Mouse (Mus musculus): ENCODE data around the gene Spryd4. TPM values are rescaled to one million over a fixed set of nuclear protein-coding genes. Genes with fewer than 3 reads are reported as not detected.
"Not testable (repeated sequence)": the region's sequence is repeated elsewhere in the genome, so short reads cannot be mapped to it uniquely, and the experiment has no call there.

Gene Spryd4
- polyA plus RNA-seq, 1 experiment from 2014 or later, result 26.2 TPM

DNA sequence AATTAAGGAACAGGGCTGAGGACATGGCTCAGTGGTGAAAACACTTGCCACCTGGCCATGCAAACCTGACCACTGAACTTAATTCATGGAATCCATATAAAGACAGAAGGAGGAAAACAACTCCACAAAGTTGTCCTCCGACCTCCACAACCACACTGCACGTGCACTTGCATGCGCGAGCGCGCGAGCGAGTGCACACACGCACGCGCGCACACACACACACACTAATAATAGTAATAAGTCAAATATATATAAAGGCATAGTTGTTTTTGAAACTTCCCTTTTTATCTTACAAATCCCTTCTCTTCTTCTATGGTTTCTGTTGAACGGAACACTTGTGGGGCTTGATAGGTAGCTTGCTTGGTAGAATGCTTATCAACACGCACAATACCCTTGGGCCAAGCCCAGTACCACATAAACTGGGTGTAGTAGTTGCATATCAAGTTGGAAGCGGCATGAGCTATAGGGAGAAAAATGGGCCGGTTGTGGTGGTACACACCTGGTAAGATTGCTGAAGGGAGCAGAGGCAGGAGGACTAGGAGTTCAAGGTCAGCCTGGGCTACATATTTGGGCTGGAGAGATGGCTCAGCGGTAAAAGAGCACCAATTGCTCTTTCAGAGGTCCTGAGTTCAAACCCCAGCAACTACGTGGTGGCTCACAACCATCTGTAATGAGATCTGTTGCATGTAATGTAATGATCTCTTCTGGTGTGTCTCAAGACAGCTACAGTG lies 6.9 kb upstream of the Spryd4 start:
- no peak for ATAC-seq (ENCODE audit: insufficient read depth, low FRiP score, low TSS enrichment)

DNA sequence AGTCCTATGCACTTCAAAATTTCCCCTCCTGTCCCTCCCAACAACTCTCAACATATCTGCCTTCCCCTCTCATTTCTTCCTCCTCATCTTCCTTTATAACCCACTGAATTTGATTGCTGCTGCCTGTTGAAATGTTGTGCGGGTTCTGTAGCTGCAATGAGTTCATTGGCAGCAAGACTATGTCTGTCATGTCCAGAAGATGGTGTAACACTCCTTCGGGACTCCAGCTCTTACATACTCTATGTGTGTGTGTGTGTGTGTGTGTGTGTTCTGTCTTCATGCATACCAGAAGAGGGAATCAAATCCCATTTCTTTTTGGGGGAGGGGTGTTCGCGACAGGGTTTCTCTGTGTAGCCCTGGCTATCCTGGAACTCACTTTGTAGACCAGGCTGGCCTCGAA lies 3.4 kb upstream of the Spryd4 start:
- H3K4me3 ChIP-seq (ENCODE audit: low read depth, low read length), result no peak overlapping the region
- 0 out of 2 replicates have a peak, but pooled peaks cover 5% of the 10 kb centered on the region for H3K27me3 ChIP-seq (ENCODE audit: control insufficient read depth, insufficient read depth, low read length)
- whole genome bisulfite sequencing, result 88% methylated on average over 5 of the region's 5 CpGs
- ATAC-seq (ENCODE audit: insufficient read depth, low FRiP score, low TSS enrichment), result no peak
- DNase-seq (ENCODE audit: low spot score), result no peak
- no peak overlapping the region for H3K27ac ChIP-seq (ENCODE audit: low read depth, low read length)
- H3K4me2 ChIP-seq (ENCODE audit: low read depth), result no peak overlapping the region
- no peaks in the 10 kb centered on the region for H3K9me3 ChIP-seq (ENCODE audit: control insufficient read depth, low read length)
- peaks cover 7% of the 10 kb centered on the region for H3K4me1 ChIP-seq (ENCODE audit: control insufficient read depth, insufficient read depth, low read length)
- H3K36me3 ChIP-seq (ENCODE audit: control insufficient read depth, insufficient read depth, low read length), result no peaks in the 10 kb centered on the region
- H3K9ac ChIP-seq (ENCODE audit: low read length), result no peak overlapping the region

More for the DNA sequence above, 6.9 kb upstream of the Spryd4 start:
- no peaks in the 10 kb centered on the region for H3K4me1 ChIP-seq (ENCODE audit: control insufficient read depth, insufficient read depth, low read length)
- H3K27me3 ChIP-seq (ENCODE audit: control insufficient read depth, insufficient read depth, low read length), result 0 out of 2 replicates have a peak, but pooled peaks cover 2% of the 10 kb centered on the region
- no peaks in the 10 kb centered on the region for H3K36me3 ChIP-seq (ENCODE audit: control insufficient read depth, insufficient read depth, low read length)
- DNase-seq (ENCODE audit: low spot score), result no peak
- H3K9me3 ChIP-seq (ENCODE audit: control insufficient read depth, low read length), result no peaks in the 10 kb centered on the region
- H3K4me3 ChIP-seq (ENCODE audit: low read depth, low read length), result no peak overlapping the region
- H3K27ac ChIP-seq (ENCODE audit: low read depth, low read length), result no peak overlapping the region
- 95% methylated on average over 18 of the region's 18 CpGs for WGBS
- H3K9ac ChIP-seq (ENCODE audit: low read length), result no peak overlapping the region
- no peak overlapping the region for H3K4me2 ChIP-seq (ENCODE audit: low read depth)

DNA sequence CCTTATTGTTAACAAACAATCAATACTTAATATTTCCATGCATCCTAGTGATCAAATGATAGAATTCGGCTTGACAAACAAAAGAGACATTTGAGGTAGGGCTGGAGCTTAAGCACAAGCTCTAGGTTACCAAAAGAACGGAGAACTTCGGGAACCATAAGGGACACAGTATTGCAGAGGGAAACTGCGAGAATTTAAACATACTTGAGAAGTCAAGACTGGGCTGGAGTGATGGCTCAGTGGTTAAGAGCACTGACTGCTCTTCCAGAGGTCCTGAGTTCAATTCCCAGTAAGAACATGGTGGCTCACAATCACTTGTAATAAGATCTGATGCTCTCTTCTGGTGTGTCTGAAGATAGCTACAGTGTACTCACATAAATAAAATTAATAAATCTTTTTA lies 2.5 kb upstream of the Spryd4 start:
- ATAC-seq (ENCODE audit: insufficient read depth, low FRiP score, low TSS enrichment); H3K27me3 ChIP-seq (ENCODE audit: control insufficient read depth, insufficient read depth, low read length); H3K4me2 ChIP-seq (ENCODE audit: low read depth); H3K36me3 ChIP-seq (ENCODE audit: control insufficient read depth, insufficient read depth, low read length); DNase-seq (ENCODE audit: low spot score); H3K9me3 ChIP-seq (ENCODE audit: control insufficient read depth, low read length); H3K9ac ChIP-seq (ENCODE audit: low read length); H3K4me3 ChIP-seq (ENCODE audit: low read depth, low read length); H3K4me1 ChIP-seq (ENCODE audit: control insufficient read depth, insufficient read depth, low read length); H3K27ac ChIP-seq (ENCODE audit: low read depth, low read length): not testable (repeated sequence)
- 91% methylated on average over 4 of the region's 4 CpGs for WGBS

- H3K4me1 ChIP-seq (ENCODE audit: control insufficient read depth, insufficient read depth, low read length), result peaks cover 7% of the 10 kb centered on the region
- H3K9ac ChIP-seq (ENCODE audit: low read length), result no peak overlapping the region
- peak overlapping the region; percentile 20 for H3K4me3 ChIP-seq (ENCODE audit: low read depth, low read length)
- H3K27me3 ChIP-seq (ENCODE audit: control insufficient read depth, insufficient read depth, low read length), result 0 out of 2 replicates have a peak, but pooled peaks cover 5% of the 10 kb centered on the region
- peak; percentile 35; the same call in 1 of the 2 replicates for ATAC-seq (ENCODE audit: insufficient read depth, low FRiP score, low TSS enrichment)
- DNase-seq (ENCODE audit: low spot score), result peak; percentile 60
- H3K27ac ChIP-seq (ENCODE audit: low read depth, low read length), result no peak overlapping the region
- no peaks in the 10 kb centered on the region for H3K9me3 ChIP-seq (ENCODE audit: control insufficient read depth, low read length)
- peak overlapping the region; percentile 41 for H3K4me2 ChIP-seq (ENCODE audit: low read depth)
- H3K36me3 ChIP-seq (ENCODE audit: control insufficient read depth, insufficient read depth, low read length), result no peaks in the 10 kb centered on the region
- 3% methylated on average over 18 of the region's 18 CpGs for WGBS
Measured at GRCm38 (mm10) chr10:128212871-128213323, 1.3 kb upstream of the Spryd4 start.

DNA sequence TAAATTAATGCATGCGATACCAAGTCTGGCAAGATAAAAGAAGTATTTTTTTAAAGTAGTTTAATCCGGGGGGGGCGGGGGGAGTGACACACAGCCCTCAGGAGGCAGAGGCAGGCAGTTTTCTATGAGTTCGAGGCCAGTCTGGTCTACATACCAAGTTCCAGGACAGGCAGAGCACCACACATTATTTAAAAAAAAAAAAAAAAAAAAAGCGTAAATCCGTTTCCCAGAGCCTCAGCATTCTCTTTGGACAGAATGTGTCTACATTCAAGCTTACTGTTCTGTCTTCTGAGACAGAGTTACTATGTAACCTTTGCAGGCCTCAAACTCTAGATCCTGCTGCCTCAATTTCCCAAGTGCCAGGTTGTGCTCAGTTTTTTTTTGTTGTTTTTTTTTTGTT lies 541 bp upstream of the Spryd4 start:
- H3K9ac ChIP-seq (ENCODE audit: low read length), result peak overlapping the region; percentile 54
- 0 out of 2 replicates have a peak, but pooled peaks cover 5% of the 10 kb centered on the region for H3K27me3 ChIP-seq (ENCODE audit: control insufficient read depth, insufficient read depth, low read length)
- WGBS, result 52% methylated on average over 6 of the region's 6 CpGs
- H3K4me2 ChIP-seq (ENCODE audit: low read depth), result peak overlapping the region; percentile 88
- H3K4me3 ChIP-seq (ENCODE audit: low read depth, low read length), result peak overlapping the region; percentile 50
- H3K9me3 ChIP-seq (ENCODE audit: control insufficient read depth, low read length), result no peaks in the 10 kb centered on the region
- peaks cover 7% of the 10 kb centered on the region for H3K4me1 ChIP-seq (ENCODE audit: control insufficient read depth, insufficient read depth, low read length)
- DNase-seq (ENCODE audit: low spot score) (no peak), ATAC-seq (ENCODE audit: insufficient read depth, low FRiP score, low TSS enrichment) (peak; percentile 32; the same call in 1 of the 2 replicates)
- H3K36me3 ChIP-seq (ENCODE audit: control insufficient read depth, insufficient read depth, low read length), result no peaks in the 10 kb centered on the region
- no peak overlapping the region for H3K27ac ChIP-seq (ENCODE audit: low read depth, low read length)

DNA sequence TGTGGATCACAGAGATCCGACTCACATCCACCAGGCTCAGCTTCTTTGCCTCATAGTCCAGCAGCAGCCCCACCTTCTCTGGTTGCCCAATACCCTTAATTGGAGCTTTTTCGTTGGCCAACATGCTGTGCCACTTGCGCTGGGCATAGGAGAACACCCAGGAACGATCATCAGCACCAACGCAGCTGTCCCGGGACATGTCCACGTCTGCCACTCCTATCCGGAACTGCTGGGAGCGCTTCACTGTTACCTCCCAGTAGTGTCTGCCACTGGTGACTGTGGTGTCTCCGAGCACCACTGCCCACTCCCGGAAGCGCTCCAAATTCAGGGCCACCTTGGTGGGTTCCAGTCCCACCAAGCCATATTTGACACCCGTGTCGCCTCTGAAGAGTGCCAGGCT lies 653 bp downstream of the Spryd4 start:
- 32% methylated on average over 14 of the region's 14 CpGs for WGBS
- Histone ChIP-seq H3K36me3 (ENCODE audit: control insufficient read depth, insufficient read depth, low read length) (no peaks in the 10 kb centered on the region), H3K4me1 (ENCODE audit: control insufficient read depth, insufficient read depth, low read length) (peaks cover 7% of the 10 kb centered on the region), H3K4me3 (ENCODE audit: low read depth, low read length) (peak overlapping the region; percentile 50), H3K27me3 (ENCODE audit: control insufficient read depth, insufficient read depth, low read length) (0 out of 2 replicates have a peak, but pooled peaks cover 5% of the 10 kb centered on the region), H3K4me2 (ENCODE audit: low read depth) (peak overlapping the region; percentile 88), H3K9me3 (ENCODE audit: control insufficient read depth, low read length) (no peaks in the 10 kb centered on the region), H3K27ac (ENCODE audit: low read depth, low read length) (no peak overlapping the region), H3K9ac (ENCODE audit: low read length) (peak overlapping the region; percentile 54)
- no peak for DNase-seq (ENCODE audit: low spot score)
- ATAC-seq (ENCODE audit: insufficient read depth, low FRiP score, low TSS enrichment), result peak; percentile 4; the same call in 1 of the 2 replicates

- no peaks in the 10 kb centered on the region for H3K36me3 ChIP-seq (ENCODE audit: control insufficient read depth, insufficient read depth, low read length)
- ATAC-seq (ENCODE audit: insufficient read depth, low FRiP score, low TSS enrichment) (no peak), DNase-seq (ENCODE audit: low spot score) (no peak)
- H3K27ac ChIP-seq (ENCODE audit: low read depth, low read length), result no peak overlapping the region
- H3K9ac ChIP-seq (ENCODE audit: low read length), result no peak overlapping the region
- no peak overlapping the region for H3K4me3 ChIP-seq (ENCODE audit: low read depth, low read length)
- H3K4me1 ChIP-seq (ENCODE audit: control insufficient read depth, insufficient read depth, low read length), result peaks cover 7% of the 10 kb centered on the region
- WGBS, result 90% methylated on average over 2 of the region's 2 CpGs
- 0 out of 2 replicates have a peak, but pooled peaks cover 5% of the 10 kb centered on the region for H3K27me3 ChIP-seq (ENCODE audit: control insufficient read depth, insufficient read depth, low read length)
- no peaks in the 10 kb centered on the region for H3K9me3 ChIP-seq (ENCODE audit: control insufficient read depth, low read length)
- peak overlapping the region; percentile 88; the same call in 1 of the 2 replicates for H3K4me2 ChIP-seq (ENCODE audit: low read depth)
Measured at GRCm38 (mm10) chr10:128210131-128210530, 1.5 kb downstream of the Spryd4 start.

DNA sequence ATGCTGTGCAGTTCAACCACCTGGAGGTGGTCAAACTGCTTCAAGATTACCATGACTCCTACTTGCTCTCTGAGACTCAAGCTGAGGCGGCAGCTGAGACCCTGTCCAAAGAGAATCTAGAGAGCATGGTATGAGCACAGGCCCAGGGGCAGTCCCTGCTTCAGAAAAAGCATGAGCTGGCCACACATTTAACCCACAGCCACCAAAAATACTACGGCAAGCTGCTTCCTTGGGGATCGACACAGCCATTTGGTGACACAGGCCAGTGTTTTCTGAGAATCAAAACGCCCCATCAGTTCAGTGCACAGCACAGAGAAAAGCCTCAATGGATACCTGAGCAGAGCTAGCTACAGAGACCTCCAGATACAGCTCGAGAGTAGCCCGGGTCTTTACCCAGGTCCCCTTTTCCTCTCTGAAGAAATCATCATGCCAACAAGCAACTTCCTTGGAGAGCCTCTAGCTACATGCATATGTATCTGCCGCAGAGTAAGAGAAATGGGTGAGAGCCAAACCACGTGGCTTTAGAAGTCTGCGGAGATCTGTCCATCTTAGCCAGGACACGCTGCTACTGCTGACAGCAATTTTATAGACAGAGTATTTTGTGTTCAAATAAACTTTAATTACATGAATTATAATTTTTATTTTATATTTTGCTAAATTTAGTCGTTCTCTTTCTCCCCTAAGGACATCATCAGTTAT lies 2.1 kb downstream of the Spryd4 start:
- ATAC-seq (ENCODE audit: insufficient read depth, low FRiP score, low TSS enrichment) (no peak), DNase-seq (ENCODE audit: low spot score) (no peak)
- WGBS, result 94% methylated on average over 11 of the region's 11 CpGs
- H3K4me3 ChIP-seq (ENCODE audit: low read depth, low read length), result no peak overlapping the region
- no peak overlapping the region for H3K9ac ChIP-seq (ENCODE audit: low read length)
- H3K4me2 ChIP-seq (ENCODE audit: low read depth), result no peak overlapping the region
- peaks cover 7% of the 10 kb centered on the region for H3K4me1 ChIP-seq (ENCODE audit: control insufficient read depth, insufficient read depth, low read length)
- 0 out of 2 replicates have a peak, but pooled peaks cover 5% of the 10 kb centered on the region for H3K27me3 ChIP-seq (ENCODE audit: control insufficient read depth, insufficient read depth, low read length)
- H3K9me3 ChIP-seq (ENCODE audit: control insufficient read depth, low read length), result no peaks in the 10 kb centered on the region
- no peak overlapping the region for H3K27ac ChIP-seq (ENCODE audit: low read depth, low read length)
- H3K36me3 ChIP-seq (ENCODE audit: control insufficient read depth, insufficient read depth, low read length), result no peaks in the 10 kb centered on the region
